Mouse (Mus musculus) right cerebral cortex, adult 18-20 months (tissue): ENCODE measurements around the gene Zyx.
A peak's percentile ranks its signal among the peaks of the same experiment; 100 is the strongest.

Source experiments
- DNase-seq: peaks from one replicate; pipeline ENCODE4 v3.0.0; 2022; ENCODE audit warnings: mixed read lengths

Zyx gene

GRCm38 (mm10) chr6:42349426-42350020 is at the start of gene Zyx:
Gene Zyx (plus strand): TSS chr6:42349630.
- peak; percentile 82 for DNase-seq

- DNase-seq: no peak
Observed at GRCm38 (mm10) chr6:42309816-42310378, 39.5 kb upstream of the Zyx start.

DNA sequence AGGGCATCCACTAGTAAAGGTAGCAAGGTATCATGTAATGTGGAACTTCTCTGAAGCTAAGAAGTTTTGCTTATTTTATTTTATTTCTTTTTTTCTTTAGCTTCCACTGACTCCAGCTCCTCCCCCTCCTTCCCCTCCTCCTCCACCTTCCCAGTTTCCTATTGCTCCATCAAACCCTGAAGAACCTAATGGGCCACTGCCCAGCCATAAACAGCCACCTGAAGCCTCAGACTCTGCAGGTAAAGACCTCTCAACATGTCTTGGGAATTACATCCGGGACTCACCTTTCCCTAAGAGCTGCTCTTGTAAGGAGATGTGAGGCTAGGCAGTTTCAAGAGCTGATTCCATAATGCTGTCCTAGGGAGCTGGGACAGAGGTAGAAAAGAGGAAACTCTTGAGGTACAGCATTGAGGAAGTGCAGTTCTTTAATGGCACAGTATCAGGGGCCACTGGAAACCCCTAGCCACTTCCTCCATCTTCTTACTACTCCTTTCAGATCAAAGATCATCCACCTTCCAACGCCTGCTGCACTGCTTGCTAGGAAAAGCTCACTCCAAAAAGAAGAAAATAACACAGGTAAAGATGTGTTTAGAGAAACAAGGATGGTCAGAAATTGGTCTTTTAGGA is 38.9 kb upstream of the Zyx start:
- DNase-seq: no peak

DNA sequence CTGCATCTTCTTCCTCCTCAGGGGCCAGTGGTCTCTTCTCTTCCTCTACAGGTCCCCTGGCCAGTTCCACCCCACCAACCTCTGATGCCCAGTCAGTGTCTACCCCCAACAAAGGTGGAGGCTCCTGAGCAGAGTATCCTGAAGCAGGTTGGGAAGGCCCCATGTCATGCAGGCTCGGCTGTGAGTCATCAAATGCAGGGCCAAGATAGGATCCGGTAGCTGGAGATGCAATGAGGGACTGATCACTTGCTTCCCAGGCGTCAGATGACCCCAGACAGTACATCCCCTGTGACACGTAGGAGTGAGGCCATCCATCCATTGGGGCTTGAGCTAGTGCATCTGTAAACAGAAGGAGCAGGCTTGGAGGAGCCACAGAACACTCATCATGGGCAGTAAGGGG is 31.1 kb upstream of the Zyx start:
- no peak for DNase-seq

DNA sequence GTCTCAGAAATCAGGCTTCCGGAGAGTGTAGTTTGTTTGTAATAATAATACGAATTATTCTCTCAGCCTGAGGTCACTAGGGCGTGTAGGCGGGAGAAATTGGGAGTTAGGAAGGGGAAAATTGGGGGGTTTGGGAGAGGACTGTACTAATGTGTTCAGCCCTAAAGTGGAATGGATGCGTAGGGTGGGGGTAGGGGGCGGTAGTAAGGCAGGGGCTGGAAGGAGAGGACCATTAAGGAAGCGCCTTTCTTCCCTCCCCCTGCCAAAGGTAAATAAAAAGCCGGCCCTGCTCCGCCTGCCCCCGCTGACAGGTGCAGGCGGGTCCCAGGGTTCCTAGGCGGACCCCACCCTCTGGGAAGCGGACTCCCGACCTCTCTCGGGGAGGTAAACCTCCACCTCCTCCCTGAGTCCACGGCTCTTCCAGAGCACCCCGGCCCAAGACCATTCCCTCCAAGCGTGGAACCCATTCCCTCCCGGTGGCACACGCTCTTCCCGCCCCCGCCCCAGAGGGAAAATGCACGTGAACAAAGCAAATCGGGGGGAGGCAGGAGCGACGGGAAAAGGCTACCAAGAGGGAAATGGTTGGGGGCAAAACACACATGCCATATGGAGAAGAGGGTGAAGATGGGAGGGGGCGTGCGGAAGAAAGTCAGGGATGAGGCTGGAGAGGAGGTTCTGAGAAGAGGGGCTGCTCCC is 25.9 kb upstream of the Zyx start:
- no peak for DNase-seq

DNA sequence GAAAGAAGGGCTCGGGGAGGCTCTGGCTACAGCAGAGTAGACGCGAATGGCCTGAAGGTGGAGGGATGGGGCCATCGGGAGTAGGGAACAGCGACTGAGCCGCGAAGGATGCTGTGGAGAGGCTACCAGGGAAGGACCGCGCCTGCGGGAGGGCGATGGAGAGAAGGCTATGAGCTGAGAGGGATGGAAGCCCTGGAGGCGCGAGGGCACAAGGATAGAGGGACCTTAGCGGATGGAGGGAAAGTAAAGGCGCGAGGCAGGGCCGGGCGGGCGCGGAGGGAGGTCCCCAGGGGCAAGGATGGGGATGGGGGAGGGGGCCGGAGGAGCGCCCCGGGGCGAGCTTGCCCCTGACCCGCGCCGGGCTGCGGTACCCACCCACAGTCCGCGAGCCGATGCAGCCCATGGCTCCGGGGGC is 25.4 kb upstream of the Zyx start:
- DNase-seq: peak; percentile 41

- DNase-seq: peak; percentile 85
Observed at GRCm38 (mm10) chr6:42324482-42325267, 24.8 kb upstream of the Zyx start, which contains the start of gene Fam131b. Gene Fam131b (minus strand): TSS chr6:42324643.

DNA sequence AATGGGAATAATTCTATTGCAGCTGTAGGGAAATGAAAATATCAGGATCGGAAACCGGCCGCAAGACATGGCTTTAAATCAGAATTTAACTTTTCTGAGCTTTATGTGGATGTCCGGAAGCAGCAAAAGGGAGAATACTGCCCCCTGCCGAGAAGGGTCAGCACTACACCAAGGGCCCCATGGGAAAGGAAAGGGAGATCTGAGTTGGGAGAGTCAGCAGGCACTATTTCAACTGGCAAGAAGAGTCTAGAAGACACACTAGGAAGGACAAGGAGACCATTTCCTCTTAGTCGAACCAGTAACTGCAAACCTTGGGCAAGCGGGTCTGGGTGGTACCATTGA is 24.2 kb upstream of the Zyx start:
- DNase-seq: peak; percentile 86

GRCm38 (mm10) chr6:42326509-42326908 is 22.9 kb upstream of the Zyx start:
- no peak for DNase-seq

- no peak for DNase-seq
Observed at GRCm38 (mm10) chr6:42328757-42329156, 20.7 kb upstream of the Zyx start.

GRCm38 (mm10) chr6:42330216-42330615 is 19.2 kb upstream of the Zyx start:
- DNase-seq: no peak

DNA sequence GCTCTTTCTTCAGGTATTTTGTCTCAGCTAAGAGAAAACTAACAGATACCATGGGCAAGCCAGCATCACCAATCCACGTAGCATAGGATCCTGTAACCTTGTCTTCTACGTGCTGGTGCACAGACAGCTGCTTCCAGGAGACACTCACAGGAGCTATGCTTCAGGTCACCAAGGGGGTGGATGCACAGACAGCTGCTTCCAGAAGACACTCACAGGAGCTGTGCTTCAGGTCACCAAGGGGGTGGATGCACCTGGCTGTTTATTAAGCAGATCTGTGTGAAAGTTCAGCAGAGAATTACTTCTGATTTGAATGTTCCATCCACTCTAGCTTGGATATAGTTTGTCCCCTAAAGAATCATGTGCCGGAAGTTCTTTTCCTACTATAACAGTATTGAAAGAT is 18.5 kb upstream of the Zyx start:
- DNase-seq: no peak

- no peak for DNase-seq
Observed at GRCm38 (mm10) chr6:42339189-42339588, 10.2 kb upstream of the Zyx start.

DNA sequence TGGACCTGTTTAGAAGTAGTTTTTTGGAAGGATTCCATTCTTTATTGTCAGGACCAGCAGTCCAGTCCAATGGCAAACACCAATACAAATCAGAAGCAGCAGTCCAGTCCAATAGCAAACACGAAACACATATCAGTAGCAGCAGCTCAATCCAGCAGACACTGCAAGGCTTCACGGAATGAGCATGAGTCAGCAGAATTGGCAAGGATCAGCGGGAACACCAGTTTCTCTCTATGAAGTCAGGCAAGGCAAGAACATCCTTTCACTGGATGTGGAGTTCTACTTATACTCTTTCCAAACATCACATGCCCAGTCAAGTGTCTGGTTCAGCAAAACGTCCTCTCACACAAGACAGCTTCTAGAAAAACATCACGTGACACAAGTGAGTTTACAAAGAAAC is 9.4 kb upstream of the Zyx start:
- peak; percentile 48 for DNase-seq

DNA sequence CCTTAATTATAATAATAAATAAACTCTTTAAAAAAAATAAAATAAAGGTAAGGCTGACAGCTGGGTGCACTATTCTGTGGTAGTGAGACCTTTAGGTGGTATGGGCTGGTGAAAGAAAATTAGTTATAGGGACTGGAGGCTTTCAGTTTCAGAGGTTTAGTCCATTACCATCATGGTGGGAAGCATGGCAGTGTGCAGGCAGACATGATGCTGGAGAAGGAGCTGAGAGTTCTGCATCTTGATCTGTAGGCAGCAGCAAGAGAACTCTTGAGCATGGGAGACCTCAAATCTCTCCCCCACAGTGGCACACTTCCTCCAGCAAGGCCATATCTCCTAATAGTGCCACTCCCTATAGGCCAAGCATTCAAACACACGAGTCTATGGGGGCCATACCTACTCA is 7.3 kb upstream of the Zyx start:
- DNase-seq: no peak

- no peak for DNase-seq
Observed at GRCm38 (mm10) chr6:42343361-42344120, 5.9 kb upstream of the Zyx start.

DNA sequence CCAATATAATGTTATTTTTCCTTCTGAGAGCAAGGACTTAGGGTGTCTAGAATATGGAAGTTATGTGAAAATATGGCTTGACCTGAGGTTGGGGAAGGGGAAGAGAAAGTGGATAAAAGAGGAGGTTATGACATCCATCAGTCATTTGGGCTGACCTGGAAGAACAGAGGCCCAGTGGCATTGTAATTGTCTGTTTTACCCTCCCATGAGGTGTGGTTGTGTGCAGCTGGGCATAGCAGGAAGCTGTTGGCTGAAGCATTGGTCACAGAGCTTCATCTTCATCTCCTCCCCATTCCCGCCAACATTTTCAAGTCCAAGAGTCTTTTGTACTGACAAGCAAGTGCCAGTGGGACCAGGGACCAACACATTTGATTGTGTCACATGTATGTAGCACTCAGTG is 5.2 kb upstream of the Zyx start:
- DNase-seq: no peak

DNA sequence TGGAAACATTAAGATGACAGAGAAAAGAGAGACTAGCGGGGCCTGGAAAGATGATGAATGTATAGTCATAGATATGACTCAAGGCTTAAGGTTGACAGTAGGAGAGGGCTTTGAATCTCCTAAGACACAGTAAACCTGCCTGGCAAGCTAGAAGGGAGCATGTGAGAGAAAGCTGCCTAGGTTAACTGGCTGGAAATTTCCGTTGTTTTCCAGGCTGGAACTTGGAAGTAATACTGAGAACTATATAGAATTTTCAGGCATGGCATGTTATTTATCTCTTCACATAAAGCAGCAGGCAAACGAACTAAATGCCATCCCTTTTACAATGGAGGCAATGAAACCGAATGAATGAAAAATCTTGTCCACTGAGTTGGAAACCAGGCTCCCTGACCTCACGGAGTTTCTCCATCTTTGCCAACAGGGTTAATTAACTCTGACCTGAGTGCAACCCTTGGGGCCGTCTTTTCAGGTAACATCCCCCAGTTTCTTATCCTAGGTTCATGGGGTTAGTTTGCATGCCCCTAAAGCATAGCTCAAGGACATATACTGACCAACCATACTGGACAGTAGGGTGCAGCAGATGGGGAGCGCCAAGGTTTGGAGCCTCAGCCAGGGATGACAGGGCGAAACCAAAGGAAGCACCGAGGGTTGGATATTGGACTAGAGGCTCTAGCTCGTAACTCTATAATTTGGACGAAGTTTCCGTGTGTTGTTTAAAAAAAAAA is 987 bp upstream of the Zyx start:
- DNase-seq: no peak

DNA sequence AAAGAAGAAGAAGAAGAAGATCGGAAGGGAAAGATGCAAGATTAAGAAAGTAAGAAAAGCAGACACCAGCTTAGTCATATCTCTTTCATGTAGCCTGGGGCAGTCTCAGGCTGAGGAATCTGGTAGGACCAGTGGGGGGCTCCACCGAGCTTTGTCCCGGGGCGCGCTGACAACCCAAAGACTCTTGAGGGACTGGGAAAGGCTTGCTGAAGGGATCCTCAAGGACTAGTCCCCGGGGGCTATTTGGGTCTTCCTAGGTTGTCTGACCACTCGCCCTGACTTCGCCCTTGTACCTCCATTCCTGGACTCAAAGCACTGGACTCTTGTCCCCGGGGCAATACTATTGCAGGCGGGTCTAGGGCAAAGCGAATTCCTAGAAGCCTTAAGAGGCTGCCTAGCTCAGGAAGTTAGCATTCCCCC is 414 bp upstream of the Zyx start:
- DNase-seq: peak; percentile 81

GRCm38 (mm10) chr6:42350021-42350967 is 864 bp downstream of the Zyx start:
- peak; percentile 79 for DNase-seq
